Mouse (Mus musculus): Measurements from ENCODE around the gene Afg3l1. TPM values are rescaled to one million over a fixed set of nuclear protein-coding genes. Genes with fewer than 3 reads are reported as not detected.
"Not testable (repeated sequence)": the region's sequence is repeated elsewhere in the genome, so short reads cannot be mapped to it uniquely, and the experiment has no call there.

The Afg3l1 gene
- 10 to 100 TPM; 37.5 to 44.5 TPM for total RNA-seq (2021)
- long read RNA-seq, experiment 1, full-length matches to known transcripts, result 123 of 136 reads
- long read RNA-seq, experiment 1, partial matches to known transcripts, result 10 of 136 reads
- long read RNA-seq, experiment 1, other reads (novel, unspliced or antisense), result 3 of 136 reads
- long read RNA-seq, experiment 2, full-length matches to known transcripts, result 141 of 160 reads
- long read RNA-seq, experiment 2, partial matches to known transcripts, result 13 of 160 reads
- long read RNA-seq, experiment 2, other reads (novel, unspliced or antisense), result 6 of 160 reads

GRCm38 (mm10) chr8:123477737-123478258, at the start of gene Afg3l1:
Gene Afg3l1, plus strand, starts transcription at chr8:123477903.
- intact Hi-C loops (cut with DNase I), result no loop called here
- Histone ChIP-seq H3K27ac (peak within 1 kb of the TSS; percentile 99), H3K4me3 (peak within 1 kb of the TSS; percentile 91)
- TF ChIP-seq CTCF (IDR thresholded peaks at IDR 0.05), result no peak
- DNase-seq, result peak; percentile 96

- no peak for DNase-seq
Measured at GRCm38 (mm10) chr8:123428343-123428893, 49.3 kb upstream of the Afg3l1 start.

GRCm38 (mm10) chr8:123428939-123429721, 48.6 kb upstream of the Afg3l1 start:
- intact Hi-C loops (cut with DNase I), result no loop called here
- no peak for DNase-seq
- Histone ChIP-seq H3K4me3 (no peak overlapping the region), H3K27ac (no peak overlapping the region)
- TF ChIP-seq CTCF (IDR thresholded peaks at IDR 0.05), result no peak

More at GRCm38 (mm10) chr8:123428343-123428893, 49.3 kb upstream of the Afg3l1 start:
- no peak for TF ChIP-seq CTCF (IDR thresholded peaks at IDR 0.05)
- Histone ChIP-seq H3K4me3 (no peak overlapping the region), H3K27ac (no peak overlapping the region)
- intact Hi-C loops (cut with DNase I), result no loop called here

- H3K4me3 ChIP-seq; intact Hi-C loops (cut with DNase I); H3K27ac ChIP-seq: not testable (repeated sequence)
- DNase-seq, result peak; percentile 5
Measured at GRCm38 (mm10) chr8:123429722-123430013, 48.0 kb upstream of the Afg3l1 start.

GRCm38 (mm10) chr8:123430936-123431335, 46.8 kb upstream of the Afg3l1 start:
- H3K4me3 ChIP-seq; DNase-seq; intact Hi-C loops (cut with DNase I); H3K27ac ChIP-seq: not testable (repeated sequence)

DNA sequence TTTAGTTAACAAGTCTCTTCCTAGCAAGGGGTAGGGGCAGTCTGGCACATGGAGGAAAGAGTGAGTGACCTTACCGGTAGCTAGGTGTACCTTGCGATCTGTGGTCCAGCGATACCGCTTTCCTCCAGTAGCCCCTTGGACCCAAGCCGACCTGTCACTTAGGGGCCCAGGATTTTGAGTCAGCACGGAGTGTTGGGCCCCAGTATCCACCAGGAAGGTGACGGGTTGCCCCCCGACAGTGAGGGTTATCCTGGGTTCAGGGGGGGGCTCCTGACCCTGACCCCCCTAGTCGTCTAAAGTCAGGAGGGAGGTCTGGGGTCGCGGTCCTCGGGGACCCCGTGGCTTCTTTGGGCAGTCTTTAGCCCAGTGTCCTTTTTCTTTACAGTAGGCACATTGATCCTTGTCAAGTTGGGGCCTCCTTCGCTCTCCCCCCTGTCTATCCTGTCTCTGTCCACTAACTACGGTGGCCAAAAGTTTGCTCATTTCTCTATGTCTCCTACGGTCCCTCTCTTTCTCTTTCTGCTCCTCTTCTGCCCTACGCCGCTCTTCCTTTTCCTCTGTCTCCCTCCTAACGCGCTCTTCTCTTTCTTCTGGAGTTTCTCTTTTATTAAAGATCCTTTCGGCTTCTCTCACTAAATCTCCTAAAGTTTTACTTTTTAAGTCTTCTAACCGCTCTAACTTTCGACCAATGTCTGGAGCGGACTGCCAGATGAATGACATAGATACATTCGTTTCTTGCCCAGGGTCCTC, 45.9 kb upstream of the Afg3l1 start:
- no peak overlapping the region for H3K27ac ChIP-seq
- TF ChIP-seq CTCF (IDR thresholded peaks at IDR 0.05), result no peak
- H3K4me3 ChIP-seq, result no peak overlapping the region
- no peak for DNase-seq
- intact Hi-C loops (cut with DNase I), result no loop called here

GRCm38 (mm10) chr8:123432381-123432780, 45.3 kb upstream of the Afg3l1 start:
- H3K27ac ChIP-seq, result no peak overlapping the region
- H3K4me3 ChIP-seq, result no peak overlapping the region
- intact Hi-C loops (cut with DNase I), result no loop called here
- TF ChIP-seq CTCF (IDR thresholded peaks at IDR 0.05), result no peak
- no peak for DNase-seq

GRCm38 (mm10) chr8:123433241-123433974, 44.3 kb upstream of the Afg3l1 start:
- H3K4me3 ChIP-seq; DNase-seq; intact Hi-C loops (cut with DNase I); H3K27ac ChIP-seq: not testable (repeated sequence)

DNA sequence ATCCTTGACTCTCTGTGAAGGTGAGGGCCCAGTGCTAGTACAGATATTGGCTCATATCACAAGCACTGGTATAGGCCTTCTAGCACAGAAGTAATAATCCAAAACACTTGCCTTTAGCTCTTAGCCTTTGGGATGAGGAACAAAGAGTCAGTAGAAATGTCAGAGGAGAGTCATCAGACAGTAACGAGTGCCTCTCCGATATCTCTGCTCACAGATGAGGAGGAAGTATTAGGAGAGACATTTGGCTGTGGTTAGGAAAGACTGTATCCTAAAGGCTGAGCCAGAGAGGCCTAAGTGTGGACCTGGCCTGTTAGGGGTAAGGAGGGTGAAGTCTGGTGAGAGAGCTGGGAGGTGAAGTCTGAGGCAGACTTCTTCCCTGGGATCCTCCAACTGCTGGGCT, 35.9 kb upstream of the Afg3l1 start:
- H3K4me3 ChIP-seq, result no peak overlapping the region
- no peak for TF ChIP-seq CTCF (IDR thresholded peaks at IDR 0.05)
- intact Hi-C loops (cut with DNase I), result loop anchor here (5.0 kb wide), 1 partner anchor 69 kb away; the partner anchor contains the start of gene Tcf25
- no peak for DNase-seq
- H3K27ac ChIP-seq, result no peak overlapping the region

DNA sequence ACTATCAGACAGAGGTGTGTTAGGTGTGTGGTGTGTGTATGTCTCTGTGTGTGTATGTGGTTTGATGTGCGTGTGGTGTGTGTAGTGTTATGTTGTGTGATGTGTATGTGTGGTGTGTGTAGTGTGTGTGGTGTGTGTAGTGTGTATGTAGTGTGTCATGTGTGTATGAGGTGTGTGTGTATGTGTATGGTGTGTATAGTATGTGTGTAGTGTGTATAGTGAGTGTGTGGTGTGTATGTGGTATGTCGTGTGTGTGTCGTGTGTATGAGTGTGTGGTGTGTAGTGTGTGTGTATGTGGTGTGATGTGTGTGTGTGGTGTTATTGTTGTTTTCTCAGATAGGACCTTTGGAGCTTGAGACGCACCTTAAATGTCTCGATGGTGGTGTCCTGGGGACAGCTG, 35.4 kb upstream of the Afg3l1 start:
- no peak for DNase-seq
- intact Hi-C loops (cut with DNase I), result loop anchor here (5.0 kb wide), 1 partner anchor 70 kb away; the partner anchor contains the start of gene Tcf25
- peak overlapping the region; percentile 95 for H3K27ac ChIP-seq
- no peak for TF ChIP-seq CTCF (IDR thresholded peaks at IDR 0.05)
- H3K4me3 ChIP-seq, result peak overlapping the region; percentile 78

DNA sequence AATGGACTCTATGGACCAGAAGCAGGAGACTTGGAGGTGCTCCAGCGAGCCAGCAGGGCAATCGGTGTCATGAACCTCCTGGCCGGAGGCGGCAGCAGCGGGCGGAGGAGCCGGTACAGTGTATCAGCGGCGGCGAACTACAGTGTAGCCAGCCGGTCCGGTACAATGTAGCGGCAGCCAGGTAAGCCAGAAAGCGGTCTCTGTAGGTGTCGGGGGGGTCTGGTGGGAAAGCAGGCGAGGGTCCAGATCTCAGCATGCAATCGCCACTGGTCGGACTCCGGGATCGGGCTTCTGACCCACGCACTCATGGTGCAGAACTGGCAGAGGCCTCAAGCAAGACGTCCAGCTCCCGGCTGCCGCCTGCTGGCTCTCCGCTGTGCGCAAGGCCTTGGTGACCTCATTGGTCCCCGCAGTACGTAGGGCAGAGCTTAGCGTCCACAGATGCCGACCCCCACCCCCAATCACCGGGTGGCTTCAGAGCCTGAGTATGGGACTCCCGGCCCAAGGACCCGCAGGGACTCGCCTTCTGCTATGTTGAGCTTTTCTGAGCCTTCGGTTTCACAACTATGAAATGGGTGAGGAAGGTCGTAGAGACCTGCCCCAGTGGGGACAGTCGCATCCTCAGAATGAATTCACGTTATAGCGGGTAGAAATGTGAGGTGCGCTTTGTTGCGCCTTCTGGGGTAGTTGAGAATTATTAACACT, 34.7 kb upstream of the Afg3l1 start:
- H3K27ac ChIP-seq, result peak overlapping the region; percentile 95
- H3K4me3 ChIP-seq, result peak overlapping the region; percentile 78
- TF ChIP-seq CTCF (IDR thresholded peaks at IDR 0.05), result peak; percentile 70
- intact Hi-C loops (cut with DNase I), result loop anchor here (5.0 kb wide), 1 partner anchor 71 kb away; the partner anchor contains the start of gene Tcf25
- DNase-seq, result peak; percentile 96
